Mouse (Mus musculus) MEL (cell line): ENCODE results near the gene Klhl26. TPM values are rescaled to one million over a fixed set of nuclear protein-coding genes. Genes with fewer than 3 reads are reported as not detected.

Experiments used
- DNase-seq: peaks from one replicate; pipeline ENCODE4 v3.0.0; 2011; ENCODE audit warnings: low read depth, low spot score
- H3K27ac ChIP-seq: 2 replicates; pipeline ENCODE4 v1.5.1; 2012; ENCODE audit warnings: low read depth, mild to moderate bottlenecking, control low read depth, low read length, moderate library complexity; ENCODE audit not compliant: control insufficient read depth
- H3K27me3 ChIP-seq, 2 experiments: fragments of 150-350 bp in 1 of 2; sonication (generic) in 1 of 2; 2 replicates each; pipeline ENCODE4 v1.6.1; 2012; ENCODE audit warnings: low read length in 2 of 2, mild to moderate bottlenecking in 2 of 2, improper control_type of control experiment in 1 of 2, moderate library complexity in 1 of 2; ENCODE audit not compliant: insufficient read depth in 2 of 2, control insufficient read depth in 1 of 2
- H3K36me3 ChIP-seq, 2 experiments: 2 replicates each; pipeline ENCODE4 v1.6.1; 2012 to 2014; ENCODE audit warnings: low read length in 2 of 2, improper control_type of control experiment in 1 of 2, inconsistent platforms in 1 of 2, mild to moderate bottlenecking in 1 of 2; ENCODE audit not compliant: insufficient read depth in 2 of 2, control insufficient read depth in 1 of 2
- H3K4me1 ChIP-seq, 2 experiments: fragments of 150-350 bp in 1 of 2; sonication (generic) in 1 of 2; 2 replicates each; pipeline ENCODE4 v1.6.1; 2012; ENCODE audit warnings: low read length in 2 of 2, improper control_type of control experiment in 1 of 2, mild to moderate bottlenecking in 1 of 2; ENCODE audit not compliant: insufficient read depth in 2 of 2, control insufficient read depth in 1 of 2
- H3K4me3 ChIP-seq, 2 experiments: fragments of 150-350 bp in 1 of 2; sonication (generic) in 1 of 2; 2 replicates each; pipeline ENCODE4 v1.5.1; 2012; ENCODE audit warnings: low read depth in 2 of 2, low read length in 2 of 2, mild to moderate bottlenecking in 2 of 2, moderate library complexity in 2 of 2, control low read depth in 1 of 2, improper control_type of control experiment in 1 of 2; ENCODE audit not compliant: control insufficient read depth in 1 of 2, insufficient read depth in 1 of 2
- H3K79me2 ChIP-seq: 2 replicates; pipeline ENCODE4 v1.6.1; 2012; ENCODE audit warnings: mild to moderate bottlenecking, low read length, moderate library complexity; ENCODE audit not compliant: control insufficient read depth, poor library complexity, insufficient read depth
- H3K9ac ChIP-seq: 2 replicates; pipeline ENCODE4 v1.6.1; 2012; ENCODE audit warnings: low read depth, mild to moderate bottlenecking, control low read depth, low read length, moderate library complexity; ENCODE audit not compliant: control insufficient read depth, poor library complexity, severe bottlenecking
- H3K9me3 ChIP-seq: fragments of 150-350 bp; sonication (generic); replicated peaks from 2 replicates; pipeline ENCODE4 v1.6.1; 2012; ENCODE audit warnings: mild to moderate bottlenecking, low read length, improper control_type of control experiment, moderate library complexity; ENCODE audit not compliant: insufficient read depth
- CHD1 ChIP-seq: IDR thresholded peaks from 2 replicates; pipeline ENCODE4 v1.6.1; 2012; ENCODE audit warnings: low read depth, mild to moderate bottlenecking, inconsistent platforms, low read length, improper control_type of control experiment
- CHD2 ChIP-seq: IDR thresholded peaks from 2 replicates; pipeline ENCODE4 v1.6.1; 2011; ENCODE audit warnings: low read length, improper control_type of control experiment
- CTCF ChIP-seq, 3 experiments: IDR thresholded peaks in 2 of 3; conservative IDR thresholded peaks in 1 of 3; 2 replicates each; pipeline ENCODE4 v1.5.1; 2011 to 2012; ENCODE audit warnings: low read length in 3 of 3, low read depth in 2 of 3, mild to moderate bottlenecking in 2 of 3, improper control_type of control experiment in 1 of 3, inconsistent platforms in 1 of 3, mixed read lengths in 1 of 3, moderate library complexity in 1 of 3; ENCODE audit not compliant: control insufficient read depth in 1 of 3, insufficient read depth in 1 of 3, poor library complexity in 1 of 3, severe bottlenecking in 1 of 3
- E2F4 ChIP-seq: IDR thresholded peaks from 2 replicates; pipeline ENCODE4 v1.6.1; 2011; ENCODE audit warnings: low read depth, low read length, improper control_type of control experiment, borderline replicate concordance
- ETS1 ChIP-seq: IDR thresholded peaks from 2 replicates; pipeline ENCODE4 v1.6.1; 2012; ENCODE audit warnings: low read depth, mild to moderate bottlenecking, inconsistent platforms, low read length, improper control_type of control experiment, moderate library complexity
- KAT2A ChIP-seq: conservative IDR thresholded peaks from 2 replicates; pipeline ENCODE4 v1.6.1; 2012; ENCODE audit warnings: low read depth, low read length, improper control_type of control experiment, inconsistent platforms
- MAFK ChIP-seq: IDR thresholded peaks from 2 replicates; pipeline ENCODE4 v1.6.1; 2011; ENCODE audit warnings: low read depth, mild to moderate bottlenecking, low read length, improper control_type of control experiment, borderline replicate concordance
- MAX ChIP-seq: IDR thresholded peaks from 2 replicates; pipeline ENCODE4 v1.6.1; 2011; ENCODE audit warnings: low read length, improper control_type of control experiment
- MXI1 ChIP-seq: IDR thresholded peaks from 2 replicates; pipeline ENCODE4 v1.6.1; 2011; ENCODE audit warnings: mild to moderate bottlenecking, low read depth, low read length, improper control_type of control experiment
- NRF1 ChIP-seq: IDR thresholded peaks from 2 replicates; pipeline ENCODE4 v1.6.1; 2014; ENCODE audit warnings: low read depth, mild to moderate bottlenecking, inconsistent platforms, low read length, improper control_type of control experiment, moderate library complexity; ENCODE audit not compliant: poor library complexity, insufficient read depth, severe bottlenecking
- POLR2AphosphoS5 ChIP-seq: IDR thresholded peaks from 2 replicates; pipeline ENCODE4 v1.6.1; 2012; ENCODE audit warnings: low read depth, borderline replicate concordance, mild to moderate bottlenecking, inconsistent platforms, low read length, moderate library complexity, mixed read lengths
- RAD21 ChIP-seq: IDR thresholded peaks from 2 replicates; pipeline ENCODE4 v1.6.1; 2011; ENCODE audit warnings: mild to moderate bottlenecking, low read depth, low read length, improper control_type of control experiment
- RCOR1 ChIP-seq: IDR thresholded peaks from 2 replicates; pipeline ENCODE4 v1.6.1; 2012; ENCODE audit warnings: low read depth, mild to moderate bottlenecking, inconsistent platforms, low read length, improper control_type of control experiment
- SIN3A ChIP-seq: IDR thresholded peaks from 2 replicates; pipeline ENCODE4 v1.6.1; 2012; ENCODE audit warnings: low read length, improper control_type of control experiment, inconsistent platforms
- SMC3 ChIP-seq: IDR thresholded peaks from 2 replicates; pipeline ENCODE4 v1.6.1; 2011; ENCODE audit warnings: low read depth, low read length, improper control_type of control experiment
- USF1 ChIP-seq: IDR thresholded peaks from 2 replicates; pipeline ENCODE4 v1.6.1; 2014; ENCODE audit warnings: low read depth, mild to moderate bottlenecking, inconsistent platforms, low read length, improper control_type of control experiment, moderate library complexity
- USF2 ChIP-seq, 2 experiments: IDR thresholded peaks; 2 replicates each; pipeline ENCODE4 v1.6.1; 2011 to 2012; ENCODE audit warnings: improper control_type of control experiment in 2 of 2, low read length in 2 of 2, borderline replicate concordance in 1 of 2, inconsistent platforms in 1 of 2, low read depth in 1 of 2, mild to moderate bottlenecking in 1 of 2; ENCODE audit not compliant: insufficient read depth in 1 of 2
- ZC3H11A ChIP-seq: IDR thresholded peaks from 2 replicates; pipeline ENCODE4 v1.6.1; 2012; ENCODE audit warnings: low read depth, mild to moderate bottlenecking, inconsistent platforms, low read length, improper control_type of control experiment
- polyA plus RNA-seq, 2 experiments: library from polyadenylated mRNA; stranded (reverse) in 1 of 2; unstranded in 1 of 2; fragments of >175 nt in 1 of 2; fragments of >200 nt in 1 of 2; gene quantifications; 2 replicates each; pipeline versions ENCODE4 v1.2.1 to v1.2.4; 2012; ENCODE audit warnings: low replicate concordance in 2 of 2, low read depth in 1 of 2; ENCODE audit not compliant: insufficient read length in 2 of 2, insufficient read depth in 1 of 2, missing spikeins in 1 of 2
- total RNA-seq: library from RNA; depleted of rRNA; stranded (reverse); fragments of 300-350 nt; gene quantifications from 2 replicates; pipeline ENCODE4 v1.2.3, GENCODE M21; 2012

Gene Klhl26
- total and polyA plus RNA-seq, 3 experiments = 8.0 to 11.4 TPM; not detected in 1

- peak overlapping the region; percentile 90 for H3K9ac ChIP-seq
- no peaks in the 10 kb centered on the region for H3K27me3 ChIP-seq
- H3K27ac ChIP-seq = peak overlapping the region; percentile 48
- H3K36me3 ChIP-seq = peaks cover 5 to 15% of the 10 kb centered on the region in 2 experiments; a peak in 3 of 4 replicates
- H3K4me3 ChIP-seq = peak overlapping the region; percentile 80 to 88
- H3K79me2 ChIP-seq = peaks cover 40% of the 10 kb centered on the region
- H3K4me1 ChIP-seq = peaks cover 2 to 34% of the 10 kb centered on the region in 2 experiments; a peak in 2 of 4 replicates
- TF ChIP-seq KAT2A = no peak
- no peak for TF ChIP-seq MXI1
- 0 out of 4 replicates have a peak, but pooled peaks of 1 of the 2 experiments have one; percentile 28 for TF ChIP-seq USF2 (IDR thresholded peaks at IDR 0.05; ENCODE audit: borderline replicate concordance in 1 of 2, insufficient read depth in 1 of 2, low read depth in 1 of 2, low read length in 2 of 2)
- peak; percentile 81 for TF ChIP-seq USF1
- no peak for TF ChIP-seq NRF1
- no peak for TF ChIP-seq RAD21
- 0 out of 2 replicates have a peak, but pooled peaks have one; percentile 2 for TF ChIP-seq SIN3A
- TF ChIP-seq POLR2AphosphoS5 = no peak
- peak; percentile 61; the same call in 1 of the 2 replicates for TF ChIP-seq MAX
- no peak for TF ChIP-seq E2F4
- no peak for DNase-seq
- no peaks in the 10 kb centered on the region for H3K9me3 ChIP-seq
Observed at GRCm38 (mm10) chr8:70505698-70506327, 29.0 kb upstream of the Klhl26 start.

GRCm38 (mm10) chr8:70504851-70505250 lies 28.1 kb upstream of the Klhl26 start:
- H3K9me3 ChIP-seq = no peaks in the 10 kb centered on the region
- peaks cover 3 to 43% of the 10 kb centered on the region in 2 experiments; a peak in 3 of 4 replicates for H3K4me1 ChIP-seq
- DNase-seq = peak; percentile 80
- no peak overlapping the region for H3K27ac ChIP-seq
- H3K79me2 ChIP-seq = peaks cover 32% of the 10 kb centered on the region
- no peaks in the 10 kb centered on the region for H3K27me3 ChIP-seq
- no peak overlapping the region for H3K4me3 ChIP-seq
- H3K36me3 ChIP-seq = peaks cover 5 to 18% of the 10 kb centered on the region in 2 experiments; a peak in 3 of 4 replicates
- TF ChIP-seq MAFK (no peak), MXI1 (no peak), POLR2AphosphoS5 (no peak), SMC3 (peak; percentile 89), ETS1 (no peak), CHD2 (no peak), RCOR1 (no peak), CHD1 (no peak), ZC3H11A (peak; percentile 60), SIN3A (peak; percentile 32; the same call in 1 of the 2 replicates), CTCF (IDR thresholded peaks at IDR 0.05 in 2 of 3, conservative IDR thresholded peaks at IDR 0.05 in 1 of 3; ENCODE audit: control insufficient read depth in 1 of 3, insufficient read depth in 1 of 3, low read depth in 2 of 3, low read length in 3 of 3, poor library complexity in 1 of 3, severe bottlenecking in 1 of 3) (peak; percentile 78 to 91 (median 81)), RAD21 (peak; percentile 66), USF2 (IDR thresholded peaks at IDR 0.05; ENCODE audit: borderline replicate concordance in 1 of 2, insufficient read depth in 1 of 2, low read depth in 1 of 2, low read length in 2 of 2) (no peak)
- H3K9ac ChIP-seq = no peak overlapping the region
